Mouse (Mus musculus) forebrain, embryonic 14.5 days (tissue): ENCODE measurements around the gene Mon2. TPM values are rescaled to one million over a fixed set of nuclear protein-coding genes. Genes with fewer than 3 reads are reported as not detected.

Experiments used
- ATAC-seq: fragments of 200-750 bp; cut with Nextera tagmentation; 2 replicates; pipeline ENCODE4 v1.8.0; 2017; ENCODE audit warnings: mild to moderate bottlenecking, moderate library complexity
- DNase-seq: peaks from one replicate; pipeline ENCODE4 v3.0.0-alpha.2; 2015; ENCODE audit warnings: low spot score
- H3K27ac ChIP-seq: fragments of 300-500 bp; sonication (generic); 2 replicates; pipeline ENCODE4 v1.5.1; 2014; ENCODE audit warnings: low read depth, mild to moderate bottlenecking, control low read depth, low read length, moderate library complexity
- H3K27me3 ChIP-seq: fragments of 300-500 bp; sonication (generic); replicated peaks from 2 replicates; pipeline ENCODE4 v1.6.1; 2014; ENCODE audit warnings: low read length, control low read depth, mixed read lengths; ENCODE audit not compliant: control insufficient read depth, insufficient read depth
- H3K36me3 ChIP-seq: fragments of 300-500 bp; sonication (generic); 2 replicates; pipeline ENCODE4 v1.6.1; 2014; ENCODE audit warnings: low read length, control low read depth; ENCODE audit not compliant: control insufficient read depth, insufficient read depth
- H3K4me1 ChIP-seq: fragments of 300-500 bp; sonication (generic); 2 replicates; pipeline ENCODE4 v1.6.1; 2014; ENCODE audit warnings: antibody characterized with exemption, low read length, control low read depth; ENCODE audit not compliant: control insufficient read depth, insufficient read depth
- H3K4me2 ChIP-seq: fragments of 300-500 bp; sonication (generic); 2 replicates; pipeline ENCODE4 v1.6.1; 2014; ENCODE audit warnings: mild to moderate bottlenecking, control low read depth, low read length
- H3K4me3 ChIP-seq: fragments of 300-500 bp; sonication (generic); 2 replicates; pipeline ENCODE4 v1.5.1; 2014; ENCODE audit warnings: low read depth, low read length, control low read depth
- H3K9ac ChIP-seq: fragments of 300-500 bp; sonication (generic); 2 replicates; pipeline ENCODE4 v1.6.1; 2014; ENCODE audit warnings: mild to moderate bottlenecking, low read length, control low read depth, moderate library complexity
- H3K9me3 ChIP-seq: fragments of 300-500 bp; sonication (generic); replicated peaks from 2 replicates; pipeline ENCODE4 v1.6.1; 2016; ENCODE audit warnings: low read length, control low read depth, mixed read lengths; ENCODE audit not compliant: control insufficient read depth
- WGBS: fragments of 180-500 bp; shearing (Covaris S2); extraction: QIAGEN DNeasy Blood & Tissue Kit; methylation state at CpG from one replicate; pipeline ENCODE4 v1.1.7; 2014; 5-methylcytosine and 5-hydroxymethylcytosine counted together
- polyA plus RNA-seq: library from polyadenylated mRNA; unstranded; fragments of >200 nt; fragmentation: Nextera tagmentation; extraction: Ambion mirVana; gene quantifications from 2 replicates; pipeline ENCODE4 v1.2.1, GENCODE M21; 2014

Gene Mon2
- polyA plus RNA-seq, 1 experiment from 2014 or later = 23.5 TPM

- Histone ChIP-seq H3K27ac (no peak overlapping the region), H3K4me2 (no peak overlapping the region), H3K27me3 (no peaks in the 10 kb centered on the region), H3K36me3 (peaks cover 22% of the 10 kb centered on the region; the same call in 1 of the 2 replicates), H3K9me3 (no peaks in the 10 kb centered on the region), H3K4me3 (no peak overlapping the region), H3K4me1 (no peaks in the 10 kb centered on the region), H3K9ac (no peak overlapping the region)
- WGBS = 88% methylated on average over 5 of the region's 5 CpGs
- DNase-seq (no peak), ATAC-seq (no peak)
Observed at GRCm38 (mm10) chr10:123108121-123108520, 31.8 kb upstream of the Mon2 start.

- Histone ChIP-seq H3K9ac (no peak overlapping the region), H3K4me2 (no peak overlapping the region), H3K4me3 (no peak overlapping the region), H3K9me3 (no peaks in the 10 kb centered on the region), H3K4me1 (no peaks in the 10 kb centered on the region), H3K36me3 (no peaks in the 10 kb centered on the region), H3K27me3 (no peaks in the 10 kb centered on the region), H3K27ac (no peak overlapping the region)
- 72% methylated on average over 1 of the region's 1 CpGs for WGBS
- DNase-seq (no peak), ATAC-seq (no peak)
Observed at GRCm38 (mm10) chr10:123101303-123101702, 25.0 kb upstream of the Mon2 start.

GRCm38 (mm10) chr10:123100584-123100983 lies 24.3 kb upstream of the Mon2 start:
- 87% methylated on average over 2 of the region's 2 CpGs for WGBS
- no peaks in the 10 kb centered on the region for H3K9me3 ChIP-seq
- no peak overlapping the region for H3K9ac ChIP-seq
- H3K27ac ChIP-seq = no peak overlapping the region
- DNase-seq (no peak), ATAC-seq (no peak)
- H3K4me1 ChIP-seq = no peaks in the 10 kb centered on the region
- no peaks in the 10 kb centered on the region for H3K36me3 ChIP-seq
- no peak overlapping the region for H3K4me3 ChIP-seq
- no peaks in the 10 kb centered on the region for H3K27me3 ChIP-seq
- H3K4me2 ChIP-seq = no peak overlapping the region

- Histone ChIP-seq H3K27ac (no peak overlapping the region), H3K4me2 (no peak overlapping the region), H3K4me3 (no peak overlapping the region), H3K4me1 (no peaks in the 10 kb centered on the region), H3K36me3 (no peaks in the 10 kb centered on the region), H3K27me3 (no peaks in the 10 kb centered on the region), H3K9me3 (no peaks in the 10 kb centered on the region), H3K9ac (no peak overlapping the region)
- DNase-seq (no peak), ATAC-seq (no peak)
- WGBS = 87% methylated on average over 7 of the region's 7 CpGs
Observed at GRCm38 (mm10) chr10:123094504-123094903, 18.2 kb upstream of the Mon2 start.

GRCm38 (mm10) chr10:123092577-123092976 lies 16.3 kb upstream of the Mon2 start:
- WGBS = 76% methylated on average over 3 of the region's 3 CpGs
- Histone ChIP-seq H3K4me1 (no peaks in the 10 kb centered on the region), H3K4me3 (no peak overlapping the region), H3K27ac (no peak overlapping the region), H3K9me3 (no peaks in the 10 kb centered on the region), H3K9ac (no peak overlapping the region), H3K36me3 (no peaks in the 10 kb centered on the region), H3K4me2 (no peak overlapping the region), H3K27me3 (no peaks in the 10 kb centered on the region)
- DNase-seq (no peak), ATAC-seq (no peak)

GRCm38 (mm10) chr10:123091737-123092136 lies 15.4 kb upstream of the Mon2 start:
- no peaks in the 10 kb centered on the region for H3K4me1 ChIP-seq
- H3K4me3 ChIP-seq = no peak overlapping the region
- H3K4me2 ChIP-seq = no peak overlapping the region
- H3K27me3 ChIP-seq = no peaks in the 10 kb centered on the region
- no peaks in the 10 kb centered on the region for H3K9me3 ChIP-seq
- ATAC-seq (peak; percentile 44; the same call in 1 of the 2 replicates), DNase-seq (peak; percentile 82)
- no peak overlapping the region for H3K9ac ChIP-seq
- 33% methylated on average over 5 of the region's 5 CpGs for WGBS
- no peak overlapping the region for H3K27ac ChIP-seq
- no peaks in the 10 kb centered on the region for H3K36me3 ChIP-seq

- H3K4me1 ChIP-seq = no peaks in the 10 kb centered on the region
- no peaks in the 10 kb centered on the region for H3K9me3 ChIP-seq
- ATAC-seq = no peak
- no peak overlapping the region for H3K27ac ChIP-seq
- H3K27me3 ChIP-seq = no peaks in the 10 kb centered on the region
- no peak for DNase-seq
- H3K9ac ChIP-seq = no peak overlapping the region
- H3K4me2 ChIP-seq = no peak overlapping the region
- no peaks in the 10 kb centered on the region for H3K36me3 ChIP-seq
- WGBS = 78% methylated on average over 12 of the region's 12 CpGs
- H3K4me3 ChIP-seq = no peak overlapping the region
Observed at GRCm38 (mm10) chr10:123089425-123089930, 13.2 kb upstream of the Mon2 start.

GRCm38 (mm10) chr10:123086847-123087246 lies 10.5 kb upstream of the Mon2 start:
- Histone ChIP-seq H3K9ac (no peak overlapping the region), H3K4me3 (no peak overlapping the region), H3K4me2 (no peak overlapping the region), H3K36me3 (no peaks in the 10 kb centered on the region), H3K9me3 (no peaks in the 10 kb centered on the region), H3K4me1 (no peaks in the 10 kb centered on the region), H3K27ac (no peak overlapping the region), H3K27me3 (no peaks in the 10 kb centered on the region)
- WGBS = 73% methylated on average over 2 of the region's 2 CpGs
- ATAC-seq (no peak), DNase-seq (no peak)

GRCm38 (mm10) chr10:123084900-123085641 lies 8.8 kb upstream of the Mon2 start:
- H3K4me3 ChIP-seq = no peak overlapping the region
- H3K27ac ChIP-seq = no peak overlapping the region
- no peaks in the 10 kb centered on the region for H3K36me3 ChIP-seq
- WGBS = 73% methylated on average over 10 of the region's 10 CpGs
- H3K4me1 ChIP-seq = no peaks in the 10 kb centered on the region
- DNase-seq = no peak
- H3K4me2 ChIP-seq = no peak overlapping the region
- ATAC-seq = no peak
- no peak overlapping the region for H3K9ac ChIP-seq
- H3K9me3 ChIP-seq = no peaks in the 10 kb centered on the region
- H3K27me3 ChIP-seq = no peaks in the 10 kb centered on the region
